Mouse (Mus musculus) erythroblast, embryonic 14.5 days (primary cell): ENCODE measurements around the gene Fam117b. TPM values are rescaled to one million over a fixed set of nuclear protein-coding genes. Genes with fewer than 3 reads are reported as not detected.

Source experiments
- H3K27me3 ChIP-seq: 2 replicates; pipeline ENCODE4 v1.6.1; 2012; ENCODE audit warnings: inconsistent platforms; ENCODE audit not compliant: control insufficient read depth
- H3K36me3 ChIP-seq: 2 replicates; pipeline ENCODE4 v1.6.1; 2012; ENCODE audit warnings: mild to moderate bottlenecking, inconsistent platforms; ENCODE audit not compliant: control insufficient read depth
- H3K4me1 ChIP-seq: 2 replicates; pipeline ENCODE4 v1.6.1; 2012; ENCODE audit warnings: inconsistent platforms; ENCODE audit not compliant: control insufficient read depth
- H3K4me3 ChIP-seq: replicated peaks from 2 replicates; pipeline ENCODE3; 2012; ENCODE audit warnings: moderate library complexity, mild to moderate bottlenecking, inconsistent platforms
- H3K9me3 ChIP-seq: 2 replicates; pipeline ENCODE4 v1.6.1; 2012; ENCODE audit warnings: low read length, inconsistent platforms, mixed read lengths; ENCODE audit not compliant: control insufficient read depth
- GATA1 ChIP-seq: IDR thresholded peaks from 2 replicates; pipeline ENCODE4 v1.6.1; 2012; ENCODE audit warnings: low read length, inconsistent platforms, mixed read lengths
- TAL1 ChIP-seq: IDR thresholded peaks from 3 replicates; pipeline ENCODE4 v1.6.1; 2012; ENCODE audit warnings: low read length, inconsistent platforms, mixed read lengths
- polyA plus RNA-seq: library from polyadenylated mRNA; stranded (reverse); fragments of >175 nt; gene quantifications from 2 replicates; pipeline ENCODE4 v1.2.3, GENCODE M21; 2012

Fam117b gene
- polyA plus RNA-seq, result 0.13 and 0.19 TPM in 2 replicates

DNA sequence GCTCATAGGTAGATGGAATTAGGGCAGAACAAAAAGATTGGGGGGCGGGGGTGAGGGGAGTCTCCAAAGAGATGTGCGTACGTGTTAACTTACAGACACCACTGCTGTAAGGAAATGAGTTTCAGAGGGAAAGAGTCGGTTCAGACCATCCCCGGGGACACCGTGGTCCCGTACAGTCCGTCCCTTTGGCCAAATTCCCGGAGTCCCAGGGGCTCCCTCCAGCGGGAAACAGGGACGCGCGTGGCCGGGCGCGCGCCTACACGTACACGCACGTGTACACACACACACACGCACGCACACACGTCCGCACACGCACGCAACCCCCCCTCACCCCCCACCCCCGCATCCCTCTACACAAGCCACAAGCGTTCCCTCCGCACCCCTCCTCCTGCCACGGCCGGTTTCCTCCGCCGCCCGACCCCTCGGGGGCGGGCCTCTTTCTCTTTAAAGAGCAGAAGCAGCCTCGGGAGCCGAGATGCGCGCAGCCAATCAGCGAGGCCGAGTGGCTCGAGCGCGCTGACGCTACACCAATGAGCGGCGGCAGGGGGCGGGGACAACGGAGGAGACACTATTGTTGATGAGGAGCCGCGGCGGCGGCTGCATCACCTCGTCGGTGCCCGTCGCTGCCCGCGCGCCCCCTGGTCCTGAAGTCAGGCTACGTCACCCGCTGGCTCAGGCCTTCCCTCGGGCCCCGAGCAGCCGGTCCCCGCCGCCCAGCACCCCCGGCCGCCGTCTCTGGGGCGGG, at the start of gene Fam117b:
Gene Fam117b (plus strand): TSS at position 594 of the 745 bp plus-strand sequence.
- Histone ChIP-seq H3K36me3 (no peaks in the 10 kb centered on the region), H3K4me3 (peak within 1 kb of the TSS; percentile 94), H3K4me1 (peaks cover 34% of the 10 kb centered on the region), H3K27me3 (no peaks in the 10 kb centered on the region), H3K9me3 (no peaks in the 10 kb centered on the region)
- TF ChIP-seq GATA1 (no peak), TAL1 (no peak)

DNA sequence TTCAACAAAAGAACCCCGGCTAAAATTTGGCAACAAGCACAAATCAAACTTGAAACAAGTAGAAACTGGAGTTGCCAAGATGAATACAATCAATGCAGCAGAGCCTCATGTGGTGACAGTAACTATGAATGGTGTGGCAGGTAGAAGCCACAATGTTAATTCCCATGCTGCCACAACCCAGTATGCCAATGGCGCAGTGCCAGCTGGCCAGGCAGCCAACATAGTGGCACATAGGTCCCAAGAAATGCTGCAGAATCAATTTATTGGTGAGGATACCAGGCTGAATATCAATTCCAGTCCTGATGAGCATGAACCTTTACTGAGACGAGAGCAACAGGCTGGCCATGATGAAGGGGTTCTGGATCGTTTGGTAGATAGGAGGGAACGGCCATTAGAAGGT, 44.8 kb upstream of the Fam117b start:
- Histone ChIP-seq H3K27me3 (no peaks in the 10 kb centered on the region), H3K36me3 (peaks cover 4% of the 10 kb centered on the region; the same call in 1 of the 2 replicates), H3K9me3 (no peaks in the 10 kb centered on the region), H3K4me3 (no peak overlapping the region), H3K4me1 (no peaks in the 10 kb centered on the region)
- no peak for TF ChIP-seq TAL1
- TF ChIP-seq GATA1, result no peak

DNA sequence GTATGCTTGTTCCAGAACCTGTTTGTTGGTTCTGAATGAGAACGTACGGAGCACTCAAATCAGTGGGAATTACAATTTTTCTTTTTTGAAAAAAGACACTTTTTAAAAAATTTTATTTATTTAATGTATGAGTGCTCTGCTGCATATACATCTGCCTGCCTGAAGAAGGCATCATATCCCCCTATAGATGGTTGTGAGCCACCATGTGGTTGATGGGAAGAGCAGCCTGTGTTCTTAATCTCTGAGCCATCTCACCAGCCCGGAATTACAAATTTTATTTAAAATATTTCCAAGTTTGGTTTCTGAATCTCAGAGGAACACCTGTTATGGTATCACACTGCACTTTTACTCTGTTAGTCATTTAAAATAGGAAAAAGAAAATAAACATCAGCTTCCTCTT, 38.8 kb upstream of the Fam117b start:
- Histone ChIP-seq H3K4me3 (no peak overlapping the region), H3K27me3 (no peaks in the 10 kb centered on the region), H3K36me3 (no peaks in the 10 kb centered on the region), H3K9me3 (no peaks in the 10 kb centered on the region), H3K4me1 (no peaks in the 10 kb centered on the region)
- TF ChIP-seq TAL1 (no peak), GATA1 (no peak)

DNA sequence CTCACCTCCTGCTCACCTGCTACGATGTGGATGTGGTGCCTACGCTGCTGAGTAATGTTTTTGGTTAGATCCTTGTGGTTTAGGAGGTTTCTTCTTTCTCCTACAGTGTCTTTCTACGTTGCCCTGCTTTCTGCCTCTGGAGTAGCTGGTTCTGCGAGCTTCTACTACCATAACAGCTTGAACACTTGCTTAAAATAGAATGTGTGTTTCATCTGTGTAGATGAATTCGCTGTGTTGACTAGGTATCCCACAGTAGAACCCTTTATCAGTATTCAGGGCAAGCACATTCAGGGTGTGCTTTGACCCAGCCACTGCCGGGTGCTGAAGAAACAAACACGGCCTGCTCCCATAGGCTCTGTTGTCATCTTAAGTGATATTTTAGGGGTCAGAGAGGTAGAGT, 34.7 kb upstream of the Fam117b start:
- H3K27me3 ChIP-seq, result no peaks in the 10 kb centered on the region
- no peaks in the 10 kb centered on the region for H3K36me3 ChIP-seq
- H3K9me3 ChIP-seq, result no peaks in the 10 kb centered on the region
- no peaks in the 10 kb centered on the region for H3K4me1 ChIP-seq
- TF ChIP-seq GATA1 (no peak), TAL1 (no peak)
- H3K4me3 ChIP-seq, result no peak overlapping the region

DNA sequence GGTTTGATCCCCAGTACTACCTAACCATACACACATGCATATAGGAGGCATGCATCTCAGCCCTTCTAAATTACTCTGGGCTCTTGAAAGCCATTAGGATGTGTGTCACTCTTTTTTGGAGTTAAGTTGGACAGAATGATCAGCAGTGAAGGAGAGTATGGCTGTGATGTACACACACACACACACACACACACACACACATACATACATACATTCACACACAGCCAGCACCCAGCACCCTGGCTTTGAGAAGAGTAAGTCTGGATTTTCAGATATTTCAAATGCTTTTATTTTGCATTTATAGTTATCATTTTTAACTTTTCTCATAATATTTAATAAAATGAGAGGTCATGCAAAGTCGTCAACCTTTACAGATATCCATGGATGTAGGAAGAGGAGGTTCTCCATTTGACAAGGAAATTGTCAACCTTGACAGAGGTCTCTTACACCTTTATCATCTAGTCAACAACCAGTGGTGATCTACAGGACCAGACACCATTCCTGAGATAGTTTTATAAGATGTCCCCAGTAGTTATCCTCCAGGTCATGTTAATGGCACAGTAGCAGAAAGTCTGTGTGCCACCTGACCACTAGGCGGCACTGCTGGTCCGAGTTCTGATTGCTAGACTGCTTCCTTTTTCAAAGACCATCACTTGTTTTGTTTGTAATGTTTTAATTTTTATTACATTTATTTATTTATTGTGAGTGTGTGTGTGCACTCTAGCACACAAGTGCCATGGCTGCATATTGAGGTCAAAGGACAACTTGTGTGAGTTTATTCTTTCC, 29.3 kb upstream of the Fam117b start:
- Histone ChIP-seq H3K4me1 (no peaks in the 10 kb centered on the region), H3K36me3 (no peaks in the 10 kb centered on the region), H3K4me3 (no peak overlapping the region), H3K9me3 (no peaks in the 10 kb centered on the region), H3K27me3 (no peaks in the 10 kb centered on the region)
- TF ChIP-seq TAL1 (no peak), GATA1 (no peak)

DNA sequence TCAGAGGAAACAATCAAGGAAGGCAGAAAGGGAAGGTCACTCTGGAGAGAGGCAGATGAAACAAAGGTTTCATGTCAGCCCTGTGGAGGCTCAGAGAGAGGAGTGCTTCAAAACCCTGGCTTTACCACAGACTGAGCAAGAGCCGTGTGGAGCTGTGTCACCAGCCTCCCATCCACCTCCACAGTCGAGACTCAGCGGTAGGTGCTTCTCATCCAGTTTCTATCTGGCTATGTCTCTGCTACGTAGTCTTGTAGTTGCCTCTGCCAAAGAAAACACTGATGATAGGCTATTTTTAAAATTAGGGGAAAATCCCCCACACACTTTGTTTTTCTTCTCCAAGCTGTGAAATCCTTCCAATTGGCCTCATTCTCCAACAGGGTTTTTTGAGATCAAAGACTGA, 25.9 kb upstream of the Fam117b start:
- Histone ChIP-seq H3K36me3 (no peaks in the 10 kb centered on the region), H3K27me3 (no peaks in the 10 kb centered on the region), H3K4me3 (no peak overlapping the region), H3K9me3 (no peaks in the 10 kb centered on the region), H3K4me1 (no peaks in the 10 kb centered on the region)
- TF ChIP-seq GATA1 (no peak), TAL1 (no peak)

DNA sequence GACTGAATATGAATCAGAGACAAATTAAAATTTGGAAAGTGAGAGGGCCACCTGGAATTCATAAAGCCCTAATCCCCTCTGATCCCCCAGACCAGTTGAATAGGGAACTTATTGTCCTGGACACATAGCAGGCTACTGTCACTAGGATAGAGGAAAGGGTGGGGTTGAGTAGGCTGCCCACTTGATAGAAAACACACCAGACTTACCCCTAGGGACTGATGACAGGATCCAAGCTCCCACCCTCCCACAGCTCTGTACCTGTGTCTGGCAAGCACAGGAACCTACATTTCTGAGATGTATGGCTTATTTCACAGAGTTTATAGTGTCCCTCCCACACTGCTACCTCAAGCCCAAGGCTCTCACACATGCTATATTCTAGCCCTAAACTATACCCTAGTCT, 24.8 kb upstream of the Fam117b start:
- H3K36me3 ChIP-seq, result no peaks in the 10 kb centered on the region
- H3K4me1 ChIP-seq, result peaks cover under 1% of the 10 kb centered on the region
- no peaks in the 10 kb centered on the region for H3K27me3 ChIP-seq
- TF ChIP-seq TAL1 (no peak), GATA1 (no peak)
- no peaks in the 10 kb centered on the region for H3K9me3 ChIP-seq
- H3K4me3 ChIP-seq, result no peak overlapping the region

DNA sequence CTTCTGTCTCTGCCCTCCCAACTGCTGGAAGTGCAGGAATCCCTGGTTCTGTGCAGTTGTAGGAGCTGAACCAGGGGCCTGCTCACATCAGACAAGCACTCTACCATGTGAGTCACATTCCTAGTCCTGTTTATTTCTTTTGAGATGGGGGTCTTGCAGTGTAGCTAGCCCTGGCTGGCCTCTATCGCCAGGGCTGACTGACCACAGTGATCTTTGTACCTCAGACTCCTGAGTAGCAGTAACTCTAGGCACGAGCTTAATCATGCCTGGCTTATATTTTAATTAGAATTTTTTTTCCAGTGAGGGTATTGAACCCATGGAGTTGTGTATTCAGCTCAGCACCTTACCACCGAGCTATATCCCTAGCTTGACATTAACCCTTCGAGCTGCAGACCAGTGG, 21.6 kb upstream of the Fam117b start:
- no peaks in the 10 kb centered on the region for H3K27me3 ChIP-seq
- no peaks in the 10 kb centered on the region for H3K36me3 ChIP-seq
- no peak for TF ChIP-seq GATA1
- no peak overlapping the region for H3K4me3 ChIP-seq
- peaks cover 33% of the 10 kb centered on the region for H3K4me1 ChIP-seq
- no peaks in the 10 kb centered on the region for H3K9me3 ChIP-seq

DNA sequence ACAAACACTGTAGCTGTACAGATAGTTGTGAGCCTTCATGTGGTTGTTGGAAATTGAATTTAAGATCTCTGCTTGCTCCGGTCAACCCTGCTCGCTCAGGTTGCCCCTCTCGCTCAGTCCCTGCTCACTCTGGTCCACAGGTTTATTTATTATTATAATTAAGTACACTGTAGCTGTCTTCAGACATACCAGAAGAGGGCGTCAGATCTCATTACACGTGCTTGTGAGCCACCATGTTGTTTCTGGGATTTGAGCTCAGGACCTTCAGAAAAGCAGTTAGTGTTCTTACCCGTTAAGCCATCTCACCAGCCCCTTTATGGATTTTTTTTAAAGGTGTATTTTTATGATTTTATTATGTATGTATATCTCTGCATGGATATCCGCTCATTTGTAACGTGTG, 20.0 kb upstream of the Fam117b start:
- H3K9me3 ChIP-seq, result no peaks in the 10 kb centered on the region
- no peak for TF ChIP-seq TAL1
- no peak for TF ChIP-seq GATA1
- no peak overlapping the region for H3K4me3 ChIP-seq
- peaks cover 41% of the 10 kb centered on the region for H3K4me1 ChIP-seq
- H3K36me3 ChIP-seq, result no peaks in the 10 kb centered on the region
- H3K27me3 ChIP-seq, result no peaks in the 10 kb centered on the region

DNA sequence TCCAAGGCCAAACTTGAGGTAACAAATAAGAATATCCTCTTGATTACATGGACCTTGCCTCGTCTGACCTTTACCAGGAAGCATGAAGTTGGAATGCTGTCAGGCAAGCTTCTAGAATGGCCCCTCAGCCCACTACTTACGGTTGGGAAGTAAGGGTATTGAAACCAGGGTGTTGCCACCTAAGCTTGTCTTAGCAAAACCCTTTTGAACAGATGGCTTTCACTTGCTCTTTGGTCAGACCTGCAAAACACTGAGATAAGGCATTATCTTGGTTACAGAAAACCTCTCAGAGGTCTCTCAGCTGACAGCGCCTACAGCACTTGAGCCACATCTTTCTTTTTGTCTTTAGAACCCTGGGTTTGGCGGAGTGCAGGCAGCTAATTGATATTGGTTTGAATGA, 18.8 kb upstream of the Fam117b start:
- peaks cover 45% of the 10 kb centered on the region for H3K4me1 ChIP-seq
- H3K9me3 ChIP-seq, result no peaks in the 10 kb centered on the region
- peak overlapping the region; percentile 4 for H3K4me3 ChIP-seq
- H3K27me3 ChIP-seq, result no peaks in the 10 kb centered on the region
- TF ChIP-seq TAL1, result no peak
- TF ChIP-seq GATA1, result no peak
- H3K36me3 ChIP-seq, result no peaks in the 10 kb centered on the region
